Mouse (Mus musculus): ENCODE data around the gene Znhit6. TPM values are rescaled to one million over a fixed set of nuclear protein-coding genes. Genes with fewer than 3 reads are reported as not detected.

Gene Znhit6
- 35.8 and 40.3 TPM in 2 replicates for polyA plus RNA-seq (2015; fragmentation: Nextera tagmentation; extraction: Ambion mirVana)

GRCm38 (mm10) chr3:145575743-145576481, at the start of gene Znhit6:
TSS of gene Znhit6 (plus strand) at chr3:145576205.
- peak within 1 kb of the TSS; percentile 86 for H3K9ac ChIP-seq (ENCODE audit: low read depth, low read length)
- WGBS = 6% methylated on average over 37 of the region's 37 CpGs
- ATAC-seq = peak; percentile 94
- peak within 1 kb of the TSS; percentile 78 for H3K27ac ChIP-seq (ENCODE audit: low read length)
- no peaks in the 10 kb centered on the region for H3K9me3 ChIP-seq (replicated peaks; ENCODE audit: control insufficient read depth, low read length, poor library complexity, severe bottlenecking)
- H3K4me1 ChIP-seq (ENCODE audit: control insufficient read depth, insufficient read depth, low read length) = peaks cover 14% of the 10 kb centered on the region
- peaks cover 10% of the 10 kb centered on the region for H3K36me3 ChIP-seq (ENCODE audit: control insufficient read depth, insufficient read depth, low read length)
- H3K27me3 ChIP-seq (ENCODE audit: control insufficient read depth, insufficient read depth, low read depth, low read length) = no peaks in the 10 kb centered on the region
- peak within 1 kb of the TSS; percentile 87 for H3K4me3 ChIP-seq (ENCODE audit: low read depth, low read length)
- H3K4me2 ChIP-seq (ENCODE audit: low read length) = peak within 1 kb of the TSS; percentile 84

- WGBS = 97% methylated on average over 1 of the region's 1 CpGs
- Histone ChIP-seq H3K9ac (ENCODE audit: low read depth, low read length) (no peak overlapping the region), H3K4me1 (ENCODE audit: control insufficient read depth, insufficient read depth, low read length) (no peaks in the 10 kb centered on the region), H3K9me3 (replicated peaks; ENCODE audit: control insufficient read depth, low read length, poor library complexity, severe bottlenecking) (no peaks in the 10 kb centered on the region), H3K27ac (ENCODE audit: low read length) (no peak overlapping the region), H3K4me3 (ENCODE audit: low read depth, low read length) (no peak overlapping the region), H3K36me3 (ENCODE audit: control insufficient read depth, insufficient read depth, low read length) (no peaks in the 10 kb centered on the region), H3K27me3 (ENCODE audit: control insufficient read depth, insufficient read depth, low read depth, low read length) (no peaks in the 10 kb centered on the region), H3K4me2 (ENCODE audit: low read length) (no peak overlapping the region)
- ATAC-seq = no peak
Observed at GRCm38 (mm10) chr3:145537870-145538269, 38.1 kb upstream of the Znhit6 start.

GRCm38 (mm10) chr3:145548441-145549415, 27.3 kb upstream of the Znhit6 start:
- H3K36me3 ChIP-seq (ENCODE audit: control insufficient read depth, insufficient read depth, low read length) = no peaks in the 10 kb centered on the region
- no peak overlapping the region for H3K4me2 ChIP-seq (ENCODE audit: low read length)
- 0 out of 2 replicates have a peak, but pooled peaks cover 2% of the 10 kb centered on the region for H3K4me1 ChIP-seq (ENCODE audit: control insufficient read depth, insufficient read depth, low read length)
- no peak overlapping the region for H3K27ac ChIP-seq (ENCODE audit: low read length)
- no peaks in the 10 kb centered on the region for H3K27me3 ChIP-seq (ENCODE audit: control insufficient read depth, insufficient read depth, low read depth, low read length)
- ATAC-seq = no peak
- H3K9ac ChIP-seq (ENCODE audit: low read depth, low read length) = no peak overlapping the region
- no peak overlapping the region for H3K4me3 ChIP-seq (ENCODE audit: low read depth, low read length)
- WGBS = 66% methylated on average over 10 of the region's 10 CpGs
- H3K9me3 ChIP-seq (replicated peaks; ENCODE audit: control insufficient read depth, low read length, poor library complexity, severe bottlenecking) = no peaks in the 10 kb centered on the region

GRCm38 (mm10) chr3:145550216-145550615, 25.8 kb upstream of the Znhit6 start:
- Histone ChIP-seq H3K36me3 (ENCODE audit: control insufficient read depth, insufficient read depth, low read length) (no peaks in the 10 kb centered on the region), H3K9me3 (replicated peaks; ENCODE audit: control insufficient read depth, low read length, poor library complexity, severe bottlenecking) (no peaks in the 10 kb centered on the region), H3K27ac (ENCODE audit: low read length) (no peak overlapping the region), H3K9ac (ENCODE audit: low read depth, low read length) (no peak overlapping the region), H3K4me3 (ENCODE audit: low read depth, low read length) (no peak overlapping the region), H3K4me2 (ENCODE audit: low read length) (no peak overlapping the region), H3K4me1 (ENCODE audit: control insufficient read depth, insufficient read depth, low read length) (0 out of 2 replicates have a peak, but pooled peaks cover 2% of the 10 kb centered on the region), H3K27me3 (ENCODE audit: control insufficient read depth, insufficient read depth, low read depth, low read length) (no peaks in the 10 kb centered on the region)
- 74% methylated on average over 3 of the region's 3 CpGs for WGBS
- ATAC-seq = no peak

GRCm38 (mm10) chr3:145554388-145554787, 21.6 kb upstream of the Znhit6 start:
- Histone ChIP-seq H3K9ac (ENCODE audit: low read depth, low read length) (no peak overlapping the region), H3K4me2 (ENCODE audit: low read length) (no peak overlapping the region), H3K27me3 (ENCODE audit: control insufficient read depth, insufficient read depth, low read depth, low read length) (no peaks in the 10 kb centered on the region), H3K27ac (ENCODE audit: low read length) (no peak overlapping the region), H3K9me3 (replicated peaks; ENCODE audit: control insufficient read depth, low read length, poor library complexity, severe bottlenecking) (no peaks in the 10 kb centered on the region), H3K36me3 (ENCODE audit: control insufficient read depth, insufficient read depth, low read length) (no peaks in the 10 kb centered on the region), H3K4me1 (ENCODE audit: control insufficient read depth, insufficient read depth, low read length) (no peaks in the 10 kb centered on the region), H3K4me3 (ENCODE audit: low read depth, low read length) (no peak overlapping the region)
- WGBS = 94% methylated on average over 2 of the region's 2 CpGs
- ATAC-seq = no peak

GRCm38 (mm10) chr3:145556206-145556605, 19.8 kb upstream of the Znhit6 start:
- Histone ChIP-seq H3K4me1 (ENCODE audit: control insufficient read depth, insufficient read depth, low read length) (no peaks in the 10 kb centered on the region), H3K4me2 (ENCODE audit: low read length) (no peak overlapping the region), H3K9ac (ENCODE audit: low read depth, low read length) (no peak overlapping the region), H3K27me3 (ENCODE audit: control insufficient read depth, insufficient read depth, low read depth, low read length) (no peaks in the 10 kb centered on the region), H3K9me3 (replicated peaks; ENCODE audit: control insufficient read depth, low read length, poor library complexity, severe bottlenecking) (no peaks in the 10 kb centered on the region), H3K4me3 (ENCODE audit: low read depth, low read length) (no peak overlapping the region), H3K27ac (ENCODE audit: low read length) (no peak overlapping the region), H3K36me3 (ENCODE audit: control insufficient read depth, insufficient read depth, low read length) (no peaks in the 10 kb centered on the region)
- WGBS = 92% methylated on average over 10 of the region's 10 CpGs
- ATAC-seq = no peak

- peaks cover 6% of the 10 kb centered on the region; the same call in 1 of the 2 replicates for H3K9me3 ChIP-seq (replicated peaks; ENCODE audit: control insufficient read depth, low read length, poor library complexity, severe bottlenecking)
- WGBS = 93% methylated on average over 5 of the region's 5 CpGs
- no peak for ATAC-seq
Observed at GRCm38 (mm10) chr3:145559675-145560074, 16.3 kb upstream of the Znhit6 start.

GRCm38 (mm10) chr3:145560117-145560516, 15.9 kb upstream of the Znhit6 start:
- ATAC-seq = no peak
- Histone ChIP-seq H3K9ac (ENCODE audit: low read depth, low read length) (no peak overlapping the region), H3K27me3 (ENCODE audit: control insufficient read depth, insufficient read depth, low read depth, low read length) (no peaks in the 10 kb centered on the region), H3K9me3 (replicated peaks; ENCODE audit: control insufficient read depth, low read length, poor library complexity, severe bottlenecking) (peaks cover 6% of the 10 kb centered on the region; the same call in 1 of the 2 replicates), H3K4me3 (ENCODE audit: low read depth, low read length) (no peak overlapping the region), H3K4me2 (ENCODE audit: low read length) (no peak overlapping the region), H3K27ac (ENCODE audit: low read length) (no peak overlapping the region), H3K4me1 (ENCODE audit: control insufficient read depth, insufficient read depth, low read length) (no peaks in the 10 kb centered on the region), H3K36me3 (ENCODE audit: control insufficient read depth, insufficient read depth, low read length) (no peaks in the 10 kb centered on the region)
- 80% methylated on average over 4 of the region's 4 CpGs for WGBS

More at GRCm38 (mm10) chr3:145559675-145560074, 16.3 kb upstream of the Znhit6 start:
- Histone ChIP-seq H3K27me3 (ENCODE audit: control insufficient read depth, insufficient read depth, low read depth, low read length) (no peaks in the 10 kb centered on the region), H3K36me3 (ENCODE audit: control insufficient read depth, insufficient read depth, low read length) (no peaks in the 10 kb centered on the region), H3K4me1 (ENCODE audit: control insufficient read depth, insufficient read depth, low read length) (no peaks in the 10 kb centered on the region), H3K27ac (ENCODE audit: low read length) (no peak overlapping the region), H3K4me3 (ENCODE audit: low read depth, low read length) (no peak overlapping the region), H3K4me2 (ENCODE audit: low read length) (no peak overlapping the region), H3K9ac (ENCODE audit: low read depth, low read length) (no peak overlapping the region)
